Mouse (Mus musculus): Measurements from ENCODE around the gene Amhr2. TPM values are rescaled to one million over a fixed set of nuclear protein-coding genes. Genes with fewer than 3 reads are reported as not detected.

The Amhr2 gene
- total RNA-seq, 2 experiments from 2014 or later: 0.51 to 0.75 TPM

DNA sequence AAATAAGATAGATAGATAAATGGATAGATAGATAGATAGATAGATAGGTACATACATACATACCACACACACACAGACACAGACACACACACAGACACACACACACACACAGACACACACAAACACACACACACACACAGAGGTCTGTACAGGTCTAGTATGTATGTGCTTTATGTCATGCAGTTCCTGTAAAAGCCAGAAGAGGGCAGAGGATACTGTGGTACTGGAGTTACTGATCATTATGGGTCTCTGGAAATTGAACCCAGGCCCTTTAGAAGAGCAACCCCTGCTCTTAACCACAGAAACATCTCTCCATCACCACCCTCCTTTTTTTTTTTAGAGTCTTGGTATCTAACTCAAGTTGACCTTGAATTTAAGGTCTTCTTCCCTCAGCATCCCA, 18.5 kb downstream of the Amhr2 start:
- intact Hi-C loops (cut with DNase I): no loop called here
- DNase-seq (ENCODE audit: low spot score in 2 of 2): peak in 1 of 2 experiments; percentile 41

GRCm38 (mm10) chr15:102468675-102469370, 23.7 kb downstream of the Amhr2 start:
- intact Hi-C loops (cut with DNase I): no loop called here
- DNase-seq (ENCODE audit: low spot score in 2 of 2): no peak

DNA sequence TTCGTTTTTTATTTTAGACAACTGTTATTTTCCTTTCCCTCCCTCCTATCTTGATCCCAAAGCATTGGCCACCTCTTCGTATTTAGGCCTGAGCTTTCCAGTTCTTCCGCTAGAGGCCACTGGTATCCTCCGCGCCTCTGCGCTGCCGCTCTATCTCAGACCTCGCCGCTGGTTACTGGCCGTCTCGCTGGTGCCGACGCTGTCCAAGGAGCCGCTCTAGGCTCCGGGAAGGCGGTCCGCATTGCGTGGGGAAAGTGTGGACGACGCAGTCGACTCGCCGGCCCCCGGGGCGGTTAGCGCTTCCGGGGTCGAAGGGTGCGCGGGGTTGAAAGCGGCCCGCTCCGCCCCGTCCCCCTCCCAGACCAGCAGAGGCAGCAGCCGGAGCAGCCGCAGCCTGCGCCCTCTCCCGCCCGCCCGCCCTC, 25.0 kb downstream of the Amhr2 start, which contains the start of gene Pcbp2:
Gene Pcbp2, plus strand, starts transcription at position 357 of the 422 bp plus-strand sequence.
- DNase-seq (ENCODE audit: low spot score in 2 of 2): peak; percentile 96 to 97
- intact Hi-C loops (cut with DNase I): loop anchor here (5.0 kb wide), 1 partner anchor 42 kb away; no protein-coding TSS in a partner anchor

- DNase-seq (ENCODE audit: low spot score in 2 of 2): peak; percentile 77 to 80
- intact Hi-C loops (cut with DNase I): loop anchor here (5.0 kb wide), 1 partner anchor 42 kb away; no protein-coding TSS in a partner anchor
These were observed 25.6 kb downstream of the Amhr2 start for GRCm38 (mm10) chr15:102470605-102471294.

DNA sequence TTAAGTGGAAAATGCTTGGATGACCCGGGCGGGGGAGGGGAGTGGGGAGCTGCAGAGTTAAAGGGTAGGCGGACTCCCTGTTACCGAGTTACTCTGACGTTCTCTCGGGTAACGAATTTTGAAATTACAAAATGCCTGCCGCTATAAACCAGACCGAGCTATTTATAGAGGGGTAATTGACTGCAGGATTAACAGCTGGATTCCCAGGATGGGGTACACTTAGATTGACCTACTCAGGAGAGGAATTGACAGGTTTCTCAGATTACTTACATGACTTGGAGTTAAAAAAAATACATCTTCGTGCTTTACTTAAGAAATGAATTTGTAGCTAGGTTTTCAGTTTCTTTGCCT, 26.1 kb downstream of the Amhr2 start:
- intact Hi-C loops (cut with DNase I): loop anchor here (5.0 kb wide), 1 partner anchor 41 kb away; no protein-coding TSS in a partner anchor
- DNase-seq (ENCODE audit: low spot score in 2 of 2): no peak

DNA sequence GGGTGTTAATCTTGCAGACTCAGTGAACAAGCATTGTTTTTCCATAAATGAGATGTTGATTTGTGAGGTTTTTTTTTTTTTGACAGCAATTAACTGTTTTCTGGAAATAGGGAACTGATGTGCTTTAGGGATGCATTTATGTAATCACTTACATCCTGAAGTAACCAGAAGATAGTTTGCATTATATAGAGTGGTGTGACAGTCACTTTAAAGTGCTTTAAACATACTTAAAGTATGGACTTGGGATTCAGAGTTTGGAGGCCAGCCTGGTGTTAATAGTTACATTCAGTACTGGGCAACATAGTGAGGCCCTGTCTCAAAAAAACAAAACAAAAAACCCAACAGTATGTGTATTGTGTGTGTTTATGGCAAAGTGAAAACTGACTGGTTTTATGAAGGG, 26.6 kb downstream of the Amhr2 start:
- intact Hi-C loops (cut with DNase I): loop anchor here (5.0 kb wide), 1 partner anchor 41 kb away; no protein-coding TSS in a partner anchor
- DNase-seq (ENCODE audit: low spot score in 2 of 2): no peak

DNA sequence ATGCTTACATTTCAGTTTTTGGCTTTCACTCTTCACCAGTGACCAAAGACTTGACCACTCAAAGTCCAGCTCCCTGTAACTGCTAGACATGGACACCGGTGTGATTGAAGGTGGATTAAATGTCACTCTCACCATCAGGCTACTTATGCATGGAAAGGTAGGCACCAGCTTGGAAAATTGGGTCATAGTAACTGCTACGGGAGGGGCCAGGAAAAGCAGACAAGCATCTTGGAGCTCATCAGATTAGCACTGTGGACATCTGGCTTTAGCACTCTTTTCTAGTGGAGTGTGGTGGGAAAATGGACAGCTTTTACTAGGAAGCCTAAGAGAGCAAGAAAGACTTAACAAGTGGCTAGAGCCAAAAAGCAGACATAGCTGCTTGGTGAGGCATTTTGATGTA, 28.1 kb downstream of the Amhr2 start:
- intact Hi-C loops (cut with DNase I): loop anchor here (5.0 kb wide), 1 partner anchor 39 kb away; no protein-coding TSS in a partner anchor
- no peak for DNase-seq (ENCODE audit: low spot score in 2 of 2)

DNA sequence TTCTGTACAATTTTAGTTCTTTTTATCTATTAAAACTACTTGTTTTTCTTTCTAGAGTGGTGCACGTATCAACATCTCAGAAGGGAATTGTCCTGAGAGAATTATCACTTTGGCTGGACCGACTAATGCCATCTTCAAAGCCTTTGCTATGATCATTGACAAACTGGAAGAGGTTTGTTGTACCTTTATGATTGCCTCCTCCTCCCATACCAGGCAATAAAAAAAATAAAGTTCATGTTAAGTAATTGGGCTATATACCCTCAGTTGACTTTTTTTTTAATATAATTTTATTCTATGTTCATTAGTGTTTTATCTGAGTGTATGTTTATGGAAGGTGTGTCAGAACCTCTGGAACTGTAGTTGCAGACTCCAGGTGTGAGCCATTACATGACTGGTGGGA, 29.4 kb downstream of the Amhr2 start:
- no peak for DNase-seq (ENCODE audit: low spot score in 2 of 2)
- intact Hi-C loops (cut with DNase I): loop anchor here (5.0 kb wide), 1 partner anchor 38 kb away; no protein-coding TSS in a partner anchor

DNA sequence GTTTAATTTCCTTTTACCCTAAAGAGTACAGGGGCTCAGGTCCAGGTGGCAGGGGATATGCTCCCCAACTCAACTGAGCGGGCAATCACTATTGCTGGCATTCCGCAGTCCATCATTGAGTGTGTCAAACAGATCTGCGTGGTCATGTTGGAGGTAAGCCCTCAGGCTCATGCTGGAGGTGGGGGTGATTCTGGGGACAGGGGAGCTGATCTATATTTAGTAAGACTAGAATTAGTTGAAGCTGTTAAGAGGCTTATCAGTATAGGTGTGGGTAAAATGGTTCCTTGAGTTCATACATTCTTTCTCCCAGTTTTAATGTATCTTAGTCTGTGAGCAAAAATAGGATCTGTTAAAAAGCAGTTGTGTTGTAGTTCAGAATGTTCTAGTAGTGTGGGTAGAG, 38.0 kb downstream of the Amhr2 start:
- no peak for DNase-seq (ENCODE audit: low spot score in 2 of 2)
- intact Hi-C loops (cut with DNase I): no loop called here

- DNase-seq (ENCODE audit: low spot score in 2 of 2): no peak
- intact Hi-C loops (cut with DNase I): no loop called here
These were observed 40.7 kb downstream of the Amhr2 start for GRCm38 (mm10) chr15:102485853-102486252.

GRCm38 (mm10) chr15:102487664-102488063, 42.5 kb downstream of the Amhr2 start:
- DNase-seq (ENCODE audit: low spot score in 2 of 2): no peak
- intact Hi-C loops (cut with DNase I): no loop called here

DNA sequence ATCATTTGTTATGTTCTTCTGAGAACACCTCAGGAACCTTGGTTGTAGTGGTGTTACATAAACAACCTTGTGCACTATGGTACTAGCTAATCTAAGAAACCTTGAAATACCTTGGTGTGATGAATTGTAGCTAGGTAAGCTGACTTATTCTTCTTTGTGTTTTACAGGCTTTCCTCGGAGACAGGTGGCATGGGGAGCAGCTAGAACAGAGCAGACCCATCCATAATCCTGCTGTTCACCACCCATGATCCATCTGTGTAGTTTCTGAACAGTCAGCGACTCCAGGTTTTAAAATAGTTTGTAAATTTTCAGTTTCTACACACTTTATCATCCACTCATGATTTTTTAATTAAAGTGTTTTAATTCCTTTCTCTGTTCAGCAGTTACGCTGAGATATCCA, 53.2 kb downstream of the Amhr2 start:
- no peak for DNase-seq (ENCODE audit: low spot score in 2 of 2)
- intact Hi-C loops (cut with DNase I): no loop called here

DNA sequence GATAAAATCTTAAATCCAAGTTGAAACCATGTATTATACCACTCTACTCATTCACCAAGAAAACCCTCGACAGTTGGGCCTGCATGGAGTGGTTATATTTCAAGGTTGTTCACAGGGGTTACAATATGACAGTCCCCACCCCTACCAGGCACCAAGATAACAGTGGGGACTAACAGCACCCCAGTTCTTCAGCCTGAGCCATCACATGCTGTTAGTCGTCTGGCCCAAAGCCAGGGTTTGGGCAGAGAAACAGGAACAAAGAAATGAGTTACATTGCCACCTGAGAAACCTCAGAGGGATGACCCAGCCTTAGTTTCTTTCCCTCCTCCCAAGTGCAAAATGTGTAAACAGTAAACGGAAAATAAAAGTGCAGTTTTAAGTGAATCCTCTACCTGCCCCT, 54.2 kb downstream of the Amhr2 start:
- DNase-seq (ENCODE audit: low spot score in 2 of 2): no peak
- intact Hi-C loops (cut with DNase I): no loop called here

- no peak for DNase-seq (ENCODE audit: low spot score in 2 of 2)
- intact Hi-C loops (cut with DNase I): no loop called here
These were observed 54.7 kb downstream of the Amhr2 start for GRCm38 (mm10) chr15:102499851-102500250.

DNA sequence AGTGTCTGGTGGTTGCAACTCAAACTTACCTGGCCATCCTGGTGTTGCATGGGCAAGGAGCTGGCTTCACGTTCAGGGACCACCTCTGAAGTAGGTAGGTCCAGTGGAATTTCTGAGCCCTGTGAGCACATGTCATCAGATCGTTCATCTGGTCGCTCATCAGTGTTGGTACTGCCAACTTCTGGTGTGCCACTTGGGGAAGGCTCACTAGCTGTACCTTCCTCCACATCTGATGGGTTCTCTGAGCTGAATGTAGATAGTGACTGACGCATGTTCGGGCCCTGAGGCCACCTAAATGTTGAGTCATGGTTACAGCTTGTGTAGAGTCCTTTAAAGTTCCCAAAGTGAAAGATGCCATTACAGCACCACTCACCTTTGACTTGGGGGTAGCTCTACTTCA, 55.3 kb downstream of the Amhr2 start:
- intact Hi-C loops (cut with DNase I): no loop called here
- no peak for DNase-seq (ENCODE audit: low spot score in 2 of 2)

- intact Hi-C loops (cut with DNase I): no loop called here
These were observed 56.1 kb downstream of the Amhr2 start for GRCm38 (mm10) chr15:102501084-102501814.

GRCm38 (mm10) chr15:102502254-102502840, 57.2 kb downstream of the Amhr2 start:
- no peak for DNase-seq (ENCODE audit: low spot score in 2 of 2)
- intact Hi-C loops (cut with DNase I): no loop called here

More at GRCm38 (mm10) chr15:102501084-102501814, 56.1 kb downstream of the Amhr2 start:
- no peak for DNase-seq (ENCODE audit: low spot score in 2 of 2)

DNA sequence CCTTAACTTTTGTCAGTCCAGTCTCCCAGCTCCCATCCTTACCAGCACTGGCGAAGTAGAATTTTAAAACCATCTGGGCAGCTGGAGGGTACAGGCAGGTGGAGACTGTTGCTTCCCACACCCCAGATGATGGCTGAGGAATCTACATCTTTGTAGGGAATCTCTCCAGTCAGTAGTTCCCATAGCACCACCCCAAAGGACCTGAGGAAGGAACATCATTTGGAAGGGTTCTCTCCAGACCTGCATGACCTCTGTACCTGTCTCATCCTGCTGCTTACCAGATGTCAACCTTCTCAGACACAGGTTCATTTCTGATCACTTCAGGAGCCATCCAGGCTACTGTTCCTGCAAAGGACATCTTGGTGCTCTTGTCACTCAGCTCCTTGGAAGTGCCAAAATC, 58.3 kb downstream of the Amhr2 start, which contains the start of gene Gm10337:
Gene Gm10337, plus strand, starts transcription at position 276 of the 400 bp plus-strand sequence.
- DNase-seq (ENCODE audit: low spot score in 2 of 2): no peak
- intact Hi-C loops (cut with DNase I): no loop called here

Measured in left cerebral cortex, postnatal 14 days (tissue).